Mouse (Mus musculus): ENCODE results near the gene Pak7. TPM values are rescaled to one million over a fixed set of nuclear protein-coding genes. Genes with fewer than 3 reads are reported as not detected.
"Not testable (repeated sequence)": the region's sequence is repeated elsewhere in the genome, so short reads cannot be mapped to it uniquely, and the experiment has no call there.

Pak7 gene
- polyA plus RNA-seq, 1 experiment, result not detected

GRCm38 (mm10) chr2:136309313-136309712, 78.5 kb downstream of the Pak7 start:
- TF ChIP-seq CTCF (IDR thresholded peaks at IDR 0.05; ENCODE audit: borderline replicate concordance, control insufficient read depth, extremely low read depth, insufficient read depth, low read length, poor library complexity) (no peak), POLR2A (IDR thresholded peaks at IDR 0.05; ENCODE audit: control insufficient read depth, extremely low read depth, insufficient read depth, low read length, poor library complexity) (no peak)
- no peak for DNase-seq
- no peak overlapping the region for H3K4me3 ChIP-seq (ENCODE audit: control insufficient read depth, insufficient read depth, low read length)
- no peak overlapping the region for H3K27ac ChIP-seq (ENCODE audit: control insufficient read depth, insufficient read depth, low read length)
- H3K36me3 ChIP-seq (ENCODE audit: control insufficient read depth, insufficient read depth, low read length), result no peaks in the 10 kb centered on the region
- H3K4me1 ChIP-seq (replicated peaks; ENCODE audit: control insufficient read depth, insufficient read depth, low read length), result no peaks in the 10 kb centered on the region
- WGBS, result 91% methylated on average over 3 of the region's 3 CpGs
- H3K27me3 ChIP-seq (ENCODE audit: control insufficient read depth, insufficient read depth, low read length), result no peaks in the 10 kb centered on the region

- Histone ChIP-seq H3K27ac (ENCODE audit: control insufficient read depth, insufficient read depth, low read length) (no peak overlapping the region), H3K4me3 (ENCODE audit: control insufficient read depth, insufficient read depth, low read length) (no peak overlapping the region), H3K36me3 (ENCODE audit: control insufficient read depth, insufficient read depth, low read length) (no peaks in the 10 kb centered on the region), H3K4me1 (replicated peaks; ENCODE audit: control insufficient read depth, insufficient read depth, low read length) (no peaks in the 10 kb centered on the region), H3K27me3 (ENCODE audit: control insufficient read depth, insufficient read depth, low read length) (no peaks in the 10 kb centered on the region)
- TF ChIP-seq CTCF (IDR thresholded peaks at IDR 0.05; ENCODE audit: borderline replicate concordance, control insufficient read depth, extremely low read depth, insufficient read depth, low read length, poor library complexity), result no peak
- TF ChIP-seq POLR2A (IDR thresholded peaks at IDR 0.05; ENCODE audit: control insufficient read depth, extremely low read depth, insufficient read depth, low read length, poor library complexity), result no peak
- no peak for DNase-seq
- 92% methylated on average over 4 of the region's 4 CpGs for WGBS
These were observed 79.0 kb downstream of the Pak7 start for GRCm38 (mm10) chr2:136308743-136309142.

GRCm38 (mm10) chr2:136302201-136302600, 85.6 kb downstream of the Pak7 start:
- WGBS, result 73% methylated on average over 2 of the region's 2 CpGs
- no peak for DNase-seq
- Histone ChIP-seq H3K4me1 (replicated peaks; ENCODE audit: control insufficient read depth, insufficient read depth, low read length) (no peaks in the 10 kb centered on the region), H3K4me3 (ENCODE audit: control insufficient read depth, insufficient read depth, low read length) (no peak overlapping the region), H3K27me3 (ENCODE audit: control insufficient read depth, insufficient read depth, low read length) (no peaks in the 10 kb centered on the region), H3K36me3 (ENCODE audit: control insufficient read depth, insufficient read depth, low read length) (no peaks in the 10 kb centered on the region), H3K27ac (ENCODE audit: control insufficient read depth, insufficient read depth, low read length) (no peak overlapping the region)
- TF ChIP-seq POLR2A (IDR thresholded peaks at IDR 0.05; ENCODE audit: control insufficient read depth, extremely low read depth, insufficient read depth, low read length, poor library complexity) (no peak), CTCF (IDR thresholded peaks at IDR 0.05; ENCODE audit: borderline replicate concordance, control insufficient read depth, extremely low read depth, insufficient read depth, low read length, poor library complexity) (no peak)

- TF ChIP-seq POLR2A (IDR thresholded peaks at IDR 0.05; ENCODE audit: control insufficient read depth, extremely low read depth, insufficient read depth, low read length, poor library complexity) (no peak), CTCF (IDR thresholded peaks at IDR 0.05; ENCODE audit: borderline replicate concordance, control insufficient read depth, extremely low read depth, insufficient read depth, low read length, poor library complexity) (no peak)
- no peaks in the 10 kb centered on the region for H3K4me1 ChIP-seq (replicated peaks; ENCODE audit: control insufficient read depth, insufficient read depth, low read length)
- H3K27me3 ChIP-seq (ENCODE audit: control insufficient read depth, insufficient read depth, low read length), result no peaks in the 10 kb centered on the region
- no peak overlapping the region for H3K27ac ChIP-seq (ENCODE audit: control insufficient read depth, insufficient read depth, low read length)
- DNase-seq, result no peak
- no peaks in the 10 kb centered on the region for H3K36me3 ChIP-seq (ENCODE audit: control insufficient read depth, insufficient read depth, low read length)
- no peak overlapping the region for H3K4me3 ChIP-seq (ENCODE audit: control insufficient read depth, insufficient read depth, low read length)
These were observed 86.4 kb downstream of the Pak7 start for GRCm38 (mm10) chr2:136301406-136301805.

GRCm38 (mm10) chr2:136297371-136297770, 90.4 kb downstream of the Pak7 start:
- H3K4me1 ChIP-seq (replicated peaks; ENCODE audit: control insufficient read depth, insufficient read depth, low read length), result no peaks in the 10 kb centered on the region
- no peak overlapping the region for H3K4me3 ChIP-seq (ENCODE audit: control insufficient read depth, insufficient read depth, low read length)
- H3K36me3 ChIP-seq (ENCODE audit: control insufficient read depth, insufficient read depth, low read length), result no peaks in the 10 kb centered on the region
- H3K27ac ChIP-seq (ENCODE audit: control insufficient read depth, insufficient read depth, low read length), result no peak overlapping the region
- no peak for TF ChIP-seq POLR2A (IDR thresholded peaks at IDR 0.05; ENCODE audit: control insufficient read depth, extremely low read depth, insufficient read depth, low read length, poor library complexity)
- no peak for TF ChIP-seq CTCF (IDR thresholded peaks at IDR 0.05; ENCODE audit: borderline replicate concordance, control insufficient read depth, extremely low read depth, insufficient read depth, low read length, poor library complexity)
- DNase-seq, result no peak
- H3K27me3 ChIP-seq (ENCODE audit: control insufficient read depth, insufficient read depth, low read length), result no peaks in the 10 kb centered on the region
- 93% methylated on average over 1 of the region's 1 CpGs for WGBS

- Histone ChIP-seq H3K4me3 (ENCODE audit: control insufficient read depth, insufficient read depth, low read length) (no peak overlapping the region), H3K27ac (ENCODE audit: control insufficient read depth, insufficient read depth, low read length) (no peak overlapping the region), H3K27me3 (ENCODE audit: control insufficient read depth, insufficient read depth, low read length) (no peaks in the 10 kb centered on the region), H3K36me3 (ENCODE audit: control insufficient read depth, insufficient read depth, low read length) (no peaks in the 10 kb centered on the region), H3K4me1 (replicated peaks; ENCODE audit: control insufficient read depth, insufficient read depth, low read length) (no peaks in the 10 kb centered on the region)
- DNase-seq, result no peak
- WGBS, result 79% methylated on average over 1 of the region's 1 CpGs
- TF ChIP-seq POLR2A (IDR thresholded peaks at IDR 0.05; ENCODE audit: control insufficient read depth, extremely low read depth, insufficient read depth, low read length, poor library complexity) (no peak), CTCF (IDR thresholded peaks at IDR 0.05; ENCODE audit: borderline replicate concordance, control insufficient read depth, extremely low read depth, insufficient read depth, low read length, poor library complexity) (no peak)
These were observed 105.7 kb downstream of the Pak7 start for GRCm38 (mm10) chr2:136282043-136282442.

GRCm38 (mm10) chr2:136241960-136242359, 145.8 kb downstream of the Pak7 start:
- 83% methylated on average over 4 of the region's 4 CpGs for WGBS
- H3K27me3 ChIP-seq (ENCODE audit: control insufficient read depth, insufficient read depth, low read length); H3K4me3 ChIP-seq (ENCODE audit: control insufficient read depth, insufficient read depth, low read length); H3K4me1 ChIP-seq (replicated peaks; ENCODE audit: control insufficient read depth, insufficient read depth, low read length); H3K27ac ChIP-seq (ENCODE audit: control insufficient read depth, insufficient read depth, low read length); DNase-seq; H3K36me3 ChIP-seq (ENCODE audit: control insufficient read depth, insufficient read depth, low read length): not testable (repeated sequence)

All from thymus, adult 2 months (tissue).